Mouse (Mus musculus): ENCODE results near the gene Parp16.

- no peak for TF ChIP-seq CTCF (IDR thresholded peaks at IDR 0.05; ENCODE audit: insufficient read depth, low read length)
- no peak for TF ChIP-seq POLR2A (IDR thresholded peaks at IDR 0.05; ENCODE audit: borderline replicate concordance, extremely low read depth, low read depth, low read length)
These were observed 17.7 kb upstream of the Parp16 start for GRCm38 (mm10) chr9:65177497-65177896.
